Comparison of ENCODE assay signal across 8 mouse cellular contexts in genomic region chr6:70842991-70843390, GRCm38 (mm10). TPM values are rescaled to one million over a fixed set of nuclear protein-coding genes. Genes with fewer than 3 reads are reported as not detected.
DNase-seq lines count a peak whose midpoint lies in the region; ATAC-seq and TF ChIP-seq lines count a peak whose summit lies in the region.

No protein-coding gene starts in this region.

- no peak for DNase-seq in MEL (ENCODE audit: low read depth, low spot score)
- DNase-seq in adrenal gland, postnatal 14 days = peak; percentile 22
- DNase-seq in heart, postnatal 36 days = peak; percentile 10 to 34
- DNase-seq in layer of hippocampus, adult 9-10 months (ENCODE audit: low spot score) = no peak
- no peak for DNase-seq in c-Kit-positive CD71-positive TER-119-positive erythroid progenitor cells, embryonic 14.5 days (ENCODE audit: low spot score)

- peaks cover 2 to 18% of the 10 kb centered on the region in 2 experiments for H3K4me1 ChIP-seq in MEL (ENCODE audit: control insufficient read depth in 1 of 2, insufficient read depth in 2 of 2, low read length in 2 of 2)
- H3K4me1 ChIP-seq in liver, embryonic 12.5 days = peaks cover 35% of the 10 kb centered on the region
- H3K4me1 ChIP-seq in small intestine, adult 2 months (ENCODE audit: control insufficient read depth, insufficient read depth, insufficient read length, low read length) = peaks cover 6% of the 10 kb centered on the region; the same call in 1 of the 2 replicates

- TF ChIP-seq POLR2A in MEL (IDR thresholded peaks at IDR 0.05; ENCODE audit: control insufficient read depth in 1 of 2, insufficient read depth in 1 of 2, low read depth in 1 of 2, low read length in 2 of 2, poor library complexity in 1 of 2) = no peak
- TF ChIP-seq POLR2A in small intestine, adult 2 months (IDR thresholded peaks at IDR 0.05; ENCODE audit: low read depth, low read length) = no peak

- peak overlapping the region; percentile 77 for H3K4me2 ChIP-seq in liver, embryonic 12.5 days

- no peak for ATAC-seq in liver, embryonic 12.5 days
- ATAC-seq in activated CD4-positive, CD25-positive, alpha-beta regulatory T cell, adult 4 months = no peak

- TF ChIP-seq RAD21 in MEL (IDR thresholded peaks at IDR 0.05; ENCODE audit: low read depth, low read length) = no peak

- intact Hi-C loops in heart, postnatal 36 days (cut with DNase I) = loop anchor here (2.0 kb wide), 2 partner anchors 16 to 38 kb away; no protein-coding TSS in a partner anchor

- H3K36me3 ChIP-seq in MEL (ENCODE audit: control insufficient read depth in 1 of 2, insufficient read depth in 2 of 2, low read length in 2 of 2) = peaks cover 0 to 14% of the 10 kb centered on the region in 2 experiments; a peak in 2 of 4 replicates
- no peaks in the 10 kb centered on the region for H3K36me3 ChIP-seq in liver, embryonic 12.5 days
- no peaks in the 10 kb centered on the region for H3K36me3 ChIP-seq in small intestine, adult 2 months (ENCODE audit: control insufficient read depth, insufficient read depth, low read length)

- no peak for TF ChIP-seq EP300 in MEL (IDR thresholded peaks at IDR 0.05; ENCODE audit: low read depth in 1 of 2, low read length in 2 of 2)

- H3K79me2 ChIP-seq in MEL (ENCODE audit: control insufficient read depth, insufficient read depth, low read length, poor library complexity) = peaks cover 8% of the 10 kb centered on the region

- no peak overlapping the region for H3K27ac ChIP-seq in MEL (ENCODE audit: control insufficient read depth, low read depth, low read length)
- H3K27ac ChIP-seq in liver, embryonic 12.5 days = peak overlapping the region; percentile 81; the same call in 1 of the 2 replicates
- peak overlapping the region; percentile 87 for H3K27ac ChIP-seq in small intestine, adult 2 months (ENCODE audit: insufficient read depth, low read depth, low read length)

- no peak for TF ChIP-seq CTCF in MEL (IDR thresholded peaks at IDR 0.05 in 2 of 3, conservative IDR thresholded peaks at IDR 0.05 in 1 of 3; ENCODE audit: control insufficient read depth in 1 of 3, insufficient read depth in 1 of 3, low read depth in 2 of 3, low read length in 3 of 3, poor library complexity in 1 of 3, severe bottlenecking in 1 of 3)
- TF ChIP-seq CTCF in small intestine, adult 2 months (IDR thresholded peaks at IDR 0.05; ENCODE audit: extremely low read depth, insufficient read length, insufficient replicate concordance, low read depth, low read length) = no peak

- H3K9me3 ChIP-seq in MEL (replicated peaks; ENCODE audit: insufficient read depth, low read length) = no peaks in the 10 kb centered on the region
- H3K9me3 ChIP-seq in liver, embryonic 12.5 days (replicated peaks) = no peaks in the 10 kb centered on the region

- WGBS in liver, embryonic 12.5 days (ENCODE audit: insufficient replicate concordance) = 71% methylated on average over 5 of the region's 5 CpGs
- 46% methylated on average over 5 of the region's 5 CpGs for WGBS in small intestine, adult 2 months

- H3K9ac ChIP-seq in MEL (ENCODE audit: control insufficient read depth, low read depth, low read length, poor library complexity, severe bottlenecking) = peak overlapping the region; percentile 65; the same call in 1 of the 2 replicates
- no peak overlapping the region for H3K9ac ChIP-seq in liver, embryonic 12.5 days

- H3K4me3 ChIP-seq in MEL (ENCODE audit: control insufficient read depth in 1 of 2, insufficient read depth in 1 of 2, low read depth in 2 of 2, low read length in 2 of 2) = peak overlapping the region; percentile 58 to 80
- H3K4me3 ChIP-seq in liver, embryonic 12.5 days = no peak overlapping the region; the same call in 1 of the 2 replicates
- no peak overlapping the region for H3K4me3 ChIP-seq in small intestine, adult 2 months (ENCODE audit: low read depth, low read length)

- no peaks in the 10 kb centered on the region for H3K27me3 ChIP-seq in MEL (ENCODE audit: control insufficient read depth in 1 of 2, insufficient read depth in 2 of 2, low read length in 2 of 2)
- H3K27me3 ChIP-seq in liver, embryonic 12.5 days (replicated peaks) = no peaks in the 10 kb centered on the region
- no peaks in the 10 kb centered on the region for H3K27me3 ChIP-seq in small intestine, adult 2 months (ENCODE audit: control insufficient read depth, insufficient read depth, low read length)

TF ChIP-seq in MEL, 35 proteins besides CTCF, POLR2A, EP300 and RAD21:
- TF ChIP-seq MXI1 (IDR thresholded peaks at IDR 0.05; ENCODE audit: low read depth, low read length) = peak; percentile 22; the same call in 1 of the 2 replicates
- no peak for TF ChIP-seq MAZ (IDR thresholded peaks at IDR 0.05; ENCODE audit: low read depth, low read length)

RNA-seq across cellular contexts. Expression of gene Eif2ak3, which starts 1.3 kb away (rescaled TPM):
- 9.0 and 9.1 TPM in 2 replicates for total RNA-seq in MEL (2012; rRNA removed)
- 1 to 10 TPM in 1 of 2 experiments, not detected in 1; 9.9 TPM for polyA plus RNA-seq in MEL (2012; ENCODE audit: insufficient read depth in 1 of 2, insufficient read length in 2 of 2, low read depth in 1 of 2, low replicate concordance in 2 of 2, missing spikeins in 1 of 2)
- 16.4 and 22.9 TPM in 2 replicates for total RNA-seq in adrenal gland, postnatal 14 days (2021)
- 1 to 10 TPM; 9.2 to 9.6 TPM for total RNA-seq in heart, postnatal 36 days (2021)
- polyA plus RNA-seq in liver, embryonic 12.5 days (2016; fragmentation: Nextera tagmentation; extraction: Ambion mirVana) = 5.2 and 6.2 TPM in 2 replicates
- polyA plus RNA-seq in small intestine, adult 2 months (2012; rRNA removed) = 12.5 and 24.5 TPM in 2 replicates
- 1 to 10 TPM; 2.4 to 4.6 TPM for polyA plus RNA-seq in activated CD4-positive, CD25-positive, alpha-beta regulatory T cell, adult 4 months (2017; shearing (Covaris generic))

RNA-seq across cellular contexts. Expression of gene Rpia, which starts 51.0 kb away (rescaled TPM):
- 188 and 238 TPM in 2 replicates for total RNA-seq in MEL (2012; rRNA removed)
- polyA plus RNA-seq in MEL (2012; ENCODE audit: insufficient read depth in 1 of 2, insufficient read length in 2 of 2, low read depth in 1 of 2, low replicate concordance in 2 of 2, missing spikeins in 1 of 2) = 100 to 1,000 TPM in 1 of 2 experiments, 10 to 100 TPM in 1; 93.4 to 180 TPM
- 21.0 and 23.7 TPM in 2 replicates for total RNA-seq in adrenal gland, postnatal 14 days (2021)
- total RNA-seq in heart, postnatal 36 days (2021) = 10 to 100 TPM; 11.3 to 13.3 TPM
- polyA plus RNA-seq in liver, embryonic 12.5 days (2016; fragmentation: Nextera tagmentation; extraction: Ambion mirVana) = 4.5 and 5.1 TPM in 2 replicates
- polyA plus RNA-seq in small intestine, adult 2 months (2012; rRNA removed) = 7.3 and 12.9 TPM in 2 replicates
- 1 to 10 TPM; 4.2 to 5.2 TPM for polyA plus RNA-seq in activated CD4-positive, CD25-positive, alpha-beta regulatory T cell, adult 4 months (2017; shearing (Covaris generic))

Comparison
In these comparisons a context has a peak if more than half of its experiments do, and no peak if none do; other contexts are left out.
1. DNase-seq: peak in adrenal gland, postnatal 14 days (single experiment) and heart, postnatal 36 days (2 of 2); none in MEL (single experiment), layer of hippocampus, adult 9-10 months (single experiment) and c-Kit-positive CD71-positive TER-119-positive erythroid progenitor cells, embryonic 14.5 days (single experiment).
2. H3K4me3 ChIP-seq: peak in MEL (2 of 2); none in liver, embryonic 12.5 days (single experiment) and small intestine, adult 2 months (single experiment).